Mouse (Mus musculus): ENCODE results near the gene Sgip1. TPM values are rescaled to one million over a fixed set of nuclear protein-coding genes. Genes with fewer than 3 reads are reported as not detected.

Gene Sgip1
- polyA plus RNA-seq, 1 experiment = 0.10 TPM

DNA sequence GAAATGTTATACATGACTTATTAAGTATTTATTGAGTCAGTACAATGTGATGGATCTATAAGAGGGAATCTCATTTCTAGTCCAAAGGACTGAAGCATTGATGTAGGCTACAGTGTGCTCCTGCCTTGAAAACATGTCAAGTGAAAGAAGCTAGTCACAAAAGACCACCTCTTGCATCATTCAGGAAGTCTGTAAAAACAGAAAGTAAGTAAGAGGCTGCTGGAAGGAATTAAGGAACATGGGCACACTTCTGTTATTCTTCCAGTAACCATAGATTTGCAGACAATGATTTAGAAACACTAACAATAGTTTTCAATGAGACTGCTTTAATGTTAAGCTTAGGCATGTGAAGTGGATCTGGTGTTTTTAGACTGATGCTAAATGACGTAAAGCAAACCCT is 60.4 kb downstream of the Sgip1 start:
- Histone ChIP-seq H3K4me2 (ENCODE audit: low read depth) (no peak overlapping the region), H3K27me3 (ENCODE audit: control insufficient read depth, insufficient read depth, insufficient read length) (no peaks in the 10 kb centered on the region), H3K79me2 (ENCODE audit: control insufficient read depth, insufficient read depth) (no peaks in the 10 kb centered on the region), H3K36me3 (ENCODE audit: control insufficient read depth, insufficient read depth) (no peaks in the 10 kb centered on the region), H3ac (ENCODE audit: control insufficient read depth, insufficient read length) (no peak overlapping the region), H3K4me3 (no peak overlapping the region)
- TF ChIP-seq TCF12 (IDR thresholded peaks at IDR 0.05; ENCODE audit: insufficient read depth, poor library complexity, severe bottlenecking) (no peak), SRF (IDR thresholded peaks at IDR 0.05; ENCODE audit: control insufficient read depth, insufficient read length, low read depth) (no peak), USF1 (IDR thresholded peaks at IDR 0.05; ENCODE audit: low read depth) (no peak), MYOD1 (IDR thresholded peaks at IDR 0.05; ENCODE audit: control insufficient read depth in 1 of 3, insufficient read length in 2 of 3, low read depth in 2 of 3) (no peak), MAX (IDR thresholded peaks at IDR 0.05; ENCODE audit: low read depth) (no peak), REST (IDR thresholded peaks at IDR 0.05; ENCODE audit: insufficient read depth, insufficient read length) (no peak), TCF3 (IDR thresholded peaks at IDR 0.05; ENCODE audit: insufficient read length, low read depth) (no peak), CEBPB (IDR thresholded peaks at IDR 0.05; ENCODE audit: insufficient read depth, poor library complexity, severe bottlenecking) (no peak), POLR2AphosphoS2 (IDR thresholded peaks at IDR 0.05; ENCODE audit: insufficient read length, low read depth) (no peak), POLR2A (IDR thresholded peaks at IDR 0.05; ENCODE audit: insufficient read length, low read depth) (no peak), MYOG (IDR thresholded peaks at IDR 0.05; ENCODE audit: control insufficient read depth in 1 of 3, insufficient read depth in 1 of 3, insufficient read length in 2 of 3, low read depth in 2 of 3) (no peak), E2F4 (IDR thresholded peaks at IDR 0.05; ENCODE audit: insufficient read depth) (no peak)

- H3K79me2 ChIP-seq (ENCODE audit: control insufficient read depth, insufficient read depth) = no peaks in the 10 kb centered on the region
- H3K4me2 ChIP-seq (ENCODE audit: low read depth) = no peak overlapping the region
- no peak overlapping the region for H3K4me3 ChIP-seq
- H3K27me3 ChIP-seq (ENCODE audit: control insufficient read depth, insufficient read depth, insufficient read length) = no peaks in the 10 kb centered on the region
- no peaks in the 10 kb centered on the region for H3K36me3 ChIP-seq (ENCODE audit: control insufficient read depth, insufficient read depth)
- TF ChIP-seq MYOG (IDR thresholded peaks at IDR 0.05; ENCODE audit: control insufficient read depth in 1 of 3, insufficient read depth in 1 of 3, insufficient read length in 2 of 3, low read depth in 2 of 3) = no peak
- TF ChIP-seq CEBPB (IDR thresholded peaks at IDR 0.05; ENCODE audit: insufficient read depth, poor library complexity, severe bottlenecking) = no peak
- TF ChIP-seq E2F4 (IDR thresholded peaks at IDR 0.05; ENCODE audit: insufficient read depth) = no peak
- no peak for TF ChIP-seq REST (IDR thresholded peaks at IDR 0.05; ENCODE audit: insufficient read depth, insufficient read length)
- TF ChIP-seq POLR2A (IDR thresholded peaks at IDR 0.05; ENCODE audit: insufficient read length, low read depth) = no peak
- TF ChIP-seq SRF (IDR thresholded peaks at IDR 0.05; ENCODE audit: control insufficient read depth, insufficient read length, low read depth) = no peak
- no peak for TF ChIP-seq TCF12 (IDR thresholded peaks at IDR 0.05; ENCODE audit: insufficient read depth, poor library complexity, severe bottlenecking)
- TF ChIP-seq TCF3 (IDR thresholded peaks at IDR 0.05; ENCODE audit: insufficient read length, low read depth) = no peak
- TF ChIP-seq MAX (IDR thresholded peaks at IDR 0.05; ENCODE audit: low read depth) = no peak
- no peak for TF ChIP-seq POLR2AphosphoS2 (IDR thresholded peaks at IDR 0.05; ENCODE audit: insufficient read length, low read depth)
- TF ChIP-seq MYOD1 (IDR thresholded peaks at IDR 0.05; ENCODE audit: control insufficient read depth in 1 of 3, insufficient read length in 2 of 3, low read depth in 2 of 3) = no peak
- no peak for TF ChIP-seq USF1 (IDR thresholded peaks at IDR 0.05; ENCODE audit: low read depth)
- no peak overlapping the region for H3ac ChIP-seq (ENCODE audit: control insufficient read depth, insufficient read length)
Observed at GRCm38 (mm10) chr4:102801936-102802335, 60.8 kb downstream of the Sgip1 start.

DNA sequence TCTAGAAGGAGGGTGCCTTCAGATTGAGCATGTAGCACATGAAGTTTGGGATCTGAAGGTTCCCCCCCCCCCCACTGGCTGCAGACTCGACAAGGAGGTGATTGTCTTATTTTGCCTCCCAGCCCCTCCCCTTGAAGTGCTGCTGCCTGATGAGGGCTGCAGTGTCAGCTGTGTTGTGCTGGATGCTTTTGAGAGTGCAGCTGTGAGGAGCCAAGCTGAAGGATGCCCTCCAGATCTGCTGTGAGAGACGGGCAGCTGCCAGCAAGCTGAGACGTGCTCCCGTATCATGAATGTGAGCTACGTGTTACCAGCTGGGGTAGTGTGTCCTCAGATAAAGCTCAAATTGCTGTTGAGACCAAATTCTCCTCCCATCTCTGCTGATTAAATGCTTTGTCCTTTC is 63.5 kb downstream of the Sgip1 start:
- Histone ChIP-seq H3K36me3 (ENCODE audit: control insufficient read depth, insufficient read depth) (no peaks in the 10 kb centered on the region), H3K79me2 (ENCODE audit: control insufficient read depth, insufficient read depth) (no peaks in the 10 kb centered on the region), H3K4me2 (ENCODE audit: low read depth) (no peak overlapping the region), H3K27me3 (ENCODE audit: control insufficient read depth, insufficient read depth, insufficient read length) (no peaks in the 10 kb centered on the region), H3ac (ENCODE audit: control insufficient read depth, insufficient read length) (no peak overlapping the region), H3K4me3 (no peak overlapping the region)
- no peak for TF ChIP-seq POLR2AphosphoS2 (IDR thresholded peaks at IDR 0.05; ENCODE audit: insufficient read length, low read depth)
- no peak for TF ChIP-seq MAX (IDR thresholded peaks at IDR 0.05; ENCODE audit: low read depth)
- TF ChIP-seq USF1 (IDR thresholded peaks at IDR 0.05; ENCODE audit: low read depth) = no peak
- no peak for TF ChIP-seq MYOG (IDR thresholded peaks at IDR 0.05; ENCODE audit: control insufficient read depth in 1 of 3, insufficient read depth in 1 of 3, insufficient read length in 2 of 3, low read depth in 2 of 3)
- no peak for TF ChIP-seq REST (IDR thresholded peaks at IDR 0.05; ENCODE audit: insufficient read depth, insufficient read length)
- TF ChIP-seq CEBPB (IDR thresholded peaks at IDR 0.05; ENCODE audit: insufficient read depth, poor library complexity, severe bottlenecking) = no peak
- TF ChIP-seq SRF (IDR thresholded peaks at IDR 0.05; ENCODE audit: control insufficient read depth, insufficient read length, low read depth) = no peak
- no peak for TF ChIP-seq E2F4 (IDR thresholded peaks at IDR 0.05; ENCODE audit: insufficient read depth)
- TF ChIP-seq TCF12 (IDR thresholded peaks at IDR 0.05; ENCODE audit: insufficient read depth, poor library complexity, severe bottlenecking) = no peak
- TF ChIP-seq TCF3 (IDR thresholded peaks at IDR 0.05; ENCODE audit: insufficient read length, low read depth) = no peak
- no peak for TF ChIP-seq MYOD1 (IDR thresholded peaks at IDR 0.05; ENCODE audit: control insufficient read depth in 1 of 3, insufficient read length in 2 of 3, low read depth in 2 of 3)
- no peak for TF ChIP-seq POLR2A (IDR thresholded peaks at IDR 0.05; ENCODE audit: insufficient read length, low read depth)

DNA sequence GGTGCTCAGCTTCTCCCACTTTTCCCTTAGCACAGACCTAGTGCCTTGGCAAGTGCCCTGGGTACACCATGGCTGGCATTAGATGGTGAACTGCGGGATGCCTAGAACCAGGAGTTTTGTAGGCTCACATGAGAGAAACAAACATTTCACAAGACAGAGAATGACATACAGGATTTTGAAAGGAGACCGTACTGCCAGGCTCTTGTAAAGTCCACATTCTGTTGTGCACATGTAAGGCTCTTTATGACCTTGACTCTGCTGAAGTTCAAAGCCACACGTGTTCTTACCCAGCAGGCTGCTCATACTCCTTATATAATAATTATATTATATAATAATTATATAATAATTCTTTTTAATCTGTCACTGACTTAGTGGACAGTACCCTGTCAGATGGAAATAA is 65.9 kb downstream of the Sgip1 start:
- Histone ChIP-seq H3K4me2 (ENCODE audit: low read depth) (no peak overlapping the region), H3K79me2 (ENCODE audit: control insufficient read depth, insufficient read depth) (no peaks in the 10 kb centered on the region), H3ac (ENCODE audit: control insufficient read depth, insufficient read length) (no peak overlapping the region), H3K27me3 (ENCODE audit: control insufficient read depth, insufficient read depth, insufficient read length) (no peaks in the 10 kb centered on the region), H3K4me3 (no peak overlapping the region), H3K36me3 (ENCODE audit: control insufficient read depth, insufficient read depth) (no peaks in the 10 kb centered on the region)
- TF ChIP-seq USF1 (IDR thresholded peaks at IDR 0.05; ENCODE audit: low read depth) (no peak), CEBPB (IDR thresholded peaks at IDR 0.05; ENCODE audit: insufficient read depth, poor library complexity, severe bottlenecking) (no peak), SRF (IDR thresholded peaks at IDR 0.05; ENCODE audit: control insufficient read depth, insufficient read length, low read depth) (no peak), E2F4 (IDR thresholded peaks at IDR 0.05; ENCODE audit: insufficient read depth) (no peak), POLR2AphosphoS2 (IDR thresholded peaks at IDR 0.05; ENCODE audit: insufficient read length, low read depth) (no peak), POLR2A (IDR thresholded peaks at IDR 0.05; ENCODE audit: insufficient read length, low read depth) (no peak), MYOD1 (IDR thresholded peaks at IDR 0.05; ENCODE audit: control insufficient read depth in 1 of 3, insufficient read length in 2 of 3, low read depth in 2 of 3) (no peak), TCF12 (IDR thresholded peaks at IDR 0.05; ENCODE audit: insufficient read depth, poor library complexity, severe bottlenecking) (no peak), TCF3 (IDR thresholded peaks at IDR 0.05; ENCODE audit: insufficient read length, low read depth) (no peak), MYOG (IDR thresholded peaks at IDR 0.05; ENCODE audit: control insufficient read depth in 1 of 3, insufficient read depth in 1 of 3, insufficient read length in 2 of 3, low read depth in 2 of 3) (no peak)

Data from myocyte (in vitro differentiated cells).